Mouse (Mus musculus) frontal cortex, postnatal 36 days (tissue): ENCODE measurements around the gene Krt25.
A peak's percentile ranks its signal among the peaks of the same experiment; 100 is the strongest.

Experiments used
- DNase-seq, 2 experiments: peaks; one replicate each; pipeline ENCODE4 v3.0.0; 2022; ENCODE audit warnings: low spot score in 2 of 2

The Krt25 gene

GRCm38 (mm10) chr11:99276786-99277185 lies 46.0 kb downstream of the Krt25 start:
- DNase-seq = no peak

DNA sequence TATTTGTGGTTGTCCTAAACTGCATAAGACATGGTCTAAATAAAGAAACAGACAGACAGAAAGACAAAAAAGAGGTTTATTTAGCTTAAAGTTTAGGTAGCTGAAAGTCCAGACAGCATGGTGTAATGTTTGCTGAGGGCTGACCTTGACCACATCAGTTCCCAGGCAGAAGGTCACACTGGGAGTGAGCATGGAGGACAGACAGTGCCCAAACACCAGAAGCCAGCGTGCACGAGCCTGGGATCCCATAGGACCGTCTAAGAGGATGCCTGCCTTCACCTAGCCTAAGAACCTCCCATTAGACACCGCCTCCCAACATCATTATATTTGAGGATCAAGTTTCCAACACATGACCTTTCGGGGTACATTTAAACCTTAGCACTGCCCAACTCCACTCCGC lies 47.1 kb downstream of the Krt25 start:
- no peak for DNase-seq

- no peak for DNase-seq
These were observed 50.0 kb downstream of the Krt25 start for GRCm38 (mm10) chr11:99272721-99273120.

DNA sequence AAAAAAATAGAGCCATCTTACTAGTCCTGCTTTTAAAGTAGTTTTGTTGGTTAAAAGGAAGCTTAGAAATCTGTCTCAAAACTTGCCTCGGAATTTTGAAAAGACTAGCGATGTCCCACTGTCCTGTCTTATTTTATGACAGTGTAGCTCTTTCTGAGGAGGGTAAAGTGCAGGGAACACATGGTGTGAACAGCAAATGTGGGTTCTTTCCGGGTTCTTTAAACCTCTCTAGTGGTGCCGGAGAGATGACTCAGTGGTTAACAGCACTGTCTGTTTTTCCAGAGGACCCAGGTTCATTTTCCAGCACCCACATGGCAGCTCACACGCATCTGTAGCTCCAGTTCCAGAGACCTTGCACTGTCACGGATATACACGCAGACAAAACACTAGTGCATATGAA lies 53.6 kb downstream of the Krt25 start:
- no peak for DNase-seq

DNA sequence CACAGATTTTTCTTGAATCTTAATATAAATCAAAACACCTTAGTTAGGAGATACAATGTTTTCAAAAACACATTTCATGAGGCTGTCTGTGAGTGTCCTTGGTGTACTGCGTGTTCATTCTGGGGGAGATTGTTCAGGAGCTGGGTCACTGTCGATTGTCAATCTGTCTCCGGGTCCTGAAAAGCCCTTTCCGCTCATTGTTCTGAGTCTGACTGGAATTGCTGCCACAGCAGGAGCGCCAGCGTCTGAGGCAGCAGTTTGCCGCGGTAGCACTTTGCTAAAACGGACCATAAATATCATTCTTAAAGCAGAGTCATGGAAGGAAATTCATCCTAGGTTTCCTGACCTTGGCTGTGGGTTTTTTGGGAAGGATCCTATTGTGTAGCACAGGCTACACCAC lies 57.0 kb downstream of the Krt25 start:
- DNase-seq = peak in 1 of 2 experiments; percentile 29
